Mouse (Mus musculus): ENCODE data around the gene Gm17651. TPM values are rescaled to one million over a fixed set of nuclear protein-coding genes. Genes with fewer than 3 reads are reported as not detected.

The Gm17651 gene
- polyA plus RNA-seq, 1 experiment from 2014 or later, result not detected

DNA sequence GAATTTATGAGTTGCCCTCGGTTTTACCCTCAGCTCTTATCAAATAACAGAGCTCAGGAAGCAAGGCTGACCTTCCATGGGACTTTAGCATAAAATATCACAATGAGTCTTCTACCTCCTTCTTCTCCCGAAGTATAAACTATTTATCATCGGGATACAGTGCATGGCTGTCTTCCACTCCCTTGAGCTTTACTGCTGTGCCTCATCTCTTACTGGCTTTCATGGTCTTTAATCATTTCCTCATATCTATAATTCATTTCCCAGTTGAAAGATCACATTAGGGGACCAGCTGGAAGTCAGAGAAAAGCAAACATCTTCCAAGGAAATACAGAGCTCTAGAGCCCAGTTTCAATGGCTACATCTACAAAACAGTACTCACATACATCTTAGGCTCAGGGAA is 25.5 kb downstream of the Gm17651 start:
- H3K4me2 ChIP-seq, result no peak overlapping the region
- no peaks in the 10 kb centered on the region for H3K9me3 ChIP-seq (replicated peaks)
- no peak for ATAC-seq
- H3K9ac ChIP-seq, result no peak overlapping the region
- no peak overlapping the region for H3K27ac ChIP-seq
- H3K27me3 ChIP-seq, result no peaks in the 10 kb centered on the region
- H3K4me1 ChIP-seq, result no peaks in the 10 kb centered on the region
- 85% methylated on average over 3 of the region's 3 CpGs for WGBS
- no peak overlapping the region for H3K4me3 ChIP-seq
- no peaks in the 10 kb centered on the region for H3K36me3 ChIP-seq (ENCODE audit: poor library complexity, severe bottlenecking)

DNA sequence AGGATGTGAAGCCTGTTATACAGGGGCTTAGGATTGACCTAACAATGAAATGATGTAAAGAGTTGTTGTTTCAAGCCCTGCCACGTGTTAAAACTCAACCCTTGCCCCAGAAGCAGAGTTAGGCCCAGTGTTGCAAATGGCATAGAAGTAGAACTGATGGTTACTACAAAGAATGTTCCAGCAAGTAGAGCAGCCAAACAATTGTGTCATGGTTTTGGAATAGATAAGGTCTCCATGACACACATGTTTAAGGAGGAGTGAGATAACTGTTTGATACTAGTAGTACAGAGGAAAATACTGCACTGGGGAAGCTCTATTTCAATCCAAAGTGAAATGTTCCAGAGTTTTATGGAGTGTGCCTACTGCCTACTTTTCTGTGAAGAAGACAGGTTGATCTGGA is 26.0 kb downstream of the Gm17651 start:
- H3K27ac ChIP-seq, result no peak overlapping the region
- H3K36me3 ChIP-seq (ENCODE audit: poor library complexity, severe bottlenecking), result no peaks in the 10 kb centered on the region
- H3K27me3 ChIP-seq, result no peaks in the 10 kb centered on the region
- ATAC-seq, result no peak
- no peak overlapping the region for H3K4me2 ChIP-seq
- no peaks in the 10 kb centered on the region for H3K9me3 ChIP-seq (replicated peaks)
- H3K9ac ChIP-seq, result no peak overlapping the region
- H3K4me3 ChIP-seq, result no peak overlapping the region
- no peaks in the 10 kb centered on the region for H3K4me1 ChIP-seq
- 52% methylated on average over 1 of the region's 1 CpGs for whole genome bisulfite sequencing

- Histone ChIP-seq H3K27ac (no peak overlapping the region), H3K27me3 (no peaks in the 10 kb centered on the region), H3K9me3 (replicated peaks) (no peaks in the 10 kb centered on the region), H3K36me3 (ENCODE audit: poor library complexity, severe bottlenecking) (no peaks in the 10 kb centered on the region), H3K4me1 (no peaks in the 10 kb centered on the region), H3K9ac (no peak overlapping the region), H3K4me2 (no peak overlapping the region), H3K4me3 (no peak overlapping the region)
- ATAC-seq, result no peak
- WGBS, result 86% methylated on average over 9 of the region's 9 CpGs
Measured at GRCm38 (mm10) chr3:97642001-97642400, 32.5 kb downstream of the Gm17651 start.

DNA sequence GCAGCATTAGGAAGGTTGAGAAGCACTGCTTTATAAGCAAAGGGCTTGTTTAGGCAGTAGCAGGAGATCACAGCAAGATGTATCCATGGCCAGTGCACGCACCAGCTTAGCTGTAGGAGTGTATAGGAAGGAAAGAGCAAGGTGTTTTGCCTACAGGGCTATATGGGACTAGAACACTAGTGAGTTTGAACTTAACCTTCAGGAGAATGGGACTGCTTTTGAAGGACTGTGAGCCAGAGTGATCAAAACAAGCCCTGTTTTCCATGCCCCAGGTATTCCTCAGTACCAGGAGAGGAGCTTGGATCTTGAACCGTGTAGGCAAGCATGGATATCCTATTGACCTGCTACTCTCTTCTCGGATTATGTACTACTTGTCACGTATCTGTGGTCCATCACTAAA is 33.1 kb downstream of the Gm17651 start:
- Histone ChIP-seq H3K27me3 (no peaks in the 10 kb centered on the region), H3K4me3 (no peak overlapping the region), H3K9me3 (replicated peaks) (no peaks in the 10 kb centered on the region), H3K27ac (no peak overlapping the region), H3K4me1 (no peaks in the 10 kb centered on the region), H3K9ac (no peak overlapping the region), H3K36me3 (ENCODE audit: poor library complexity, severe bottlenecking) (no peaks in the 10 kb centered on the region), H3K4me2 (no peak overlapping the region)
- 87% methylated on average over 4 of the region's 4 CpGs for WGBS
- no peak for ATAC-seq

- no peak overlapping the region for H3K27ac ChIP-seq
- 88% methylated on average over 3 of the region's 3 CpGs for WGBS
- H3K4me1 ChIP-seq, result no peaks in the 10 kb centered on the region
- no peaks in the 10 kb centered on the region for H3K36me3 ChIP-seq (ENCODE audit: poor library complexity, severe bottlenecking)
- H3K4me2 ChIP-seq, result no peak overlapping the region
- no peaks in the 10 kb centered on the region for H3K27me3 ChIP-seq
- H3K4me3 ChIP-seq, result no peak overlapping the region
- no peak for ATAC-seq
- no peaks in the 10 kb centered on the region for H3K9me3 ChIP-seq (replicated peaks)
- no peak overlapping the region for H3K9ac ChIP-seq
Measured at GRCm38 (mm10) chr3:97634288-97634761, 40.2 kb downstream of the Gm17651 start.

DNA sequence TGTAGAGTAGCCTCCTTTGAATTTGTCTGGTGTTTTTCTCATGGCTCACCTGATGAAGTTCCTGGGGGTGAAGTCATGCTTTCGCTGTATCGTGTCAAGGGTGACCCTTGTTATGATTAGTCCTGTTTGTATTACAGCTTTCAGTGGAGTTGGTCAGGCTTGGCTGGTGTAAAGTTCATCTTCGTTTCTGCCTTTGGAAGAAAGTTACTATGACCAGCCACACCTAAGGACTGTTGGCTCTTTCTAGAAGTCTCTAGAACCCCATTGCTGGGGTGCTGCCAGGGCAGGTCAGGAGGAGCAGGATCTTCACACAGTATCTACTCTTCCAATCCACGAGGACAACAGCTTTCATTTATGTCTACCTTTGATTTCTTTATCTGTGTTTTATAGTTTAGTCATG is 41.0 kb downstream of the Gm17651 start:
- no peaks in the 10 kb centered on the region for H3K27me3 ChIP-seq
- ATAC-seq, result no peak
- WGBS, result 83% methylated on average over 4 of the region's 4 CpGs

GRCm38 (mm10) chr3:97631258-97631860 is 43.1 kb downstream of the Gm17651 start:
- Histone ChIP-seq H3K36me3 (ENCODE audit: poor library complexity, severe bottlenecking) (no peaks in the 10 kb centered on the region), H3K4me2 (no peak overlapping the region), H3K27ac (no peak overlapping the region), H3K9me3 (replicated peaks) (no peaks in the 10 kb centered on the region), H3K9ac (no peak overlapping the region), H3K27me3 (no peaks in the 10 kb centered on the region), H3K4me3 (no peak overlapping the region), H3K4me1 (peaks cover 6% of the 10 kb centered on the region)
- 92% methylated on average over 8 of the region's 8 CpGs for WGBS
- no peak for ATAC-seq

More for the DNA sequence above, 41.0 kb downstream of the Gm17651 start:
- Histone ChIP-seq H3K4me2 (no peak overlapping the region), H3K9ac (no peak overlapping the region), H3K9me3 (replicated peaks) (no peaks in the 10 kb centered on the region), H3K36me3 (ENCODE audit: poor library complexity, severe bottlenecking) (no peaks in the 10 kb centered on the region), H3K27ac (no peak overlapping the region), H3K4me3 (no peak overlapping the region), H3K4me1 (peaks cover 4% of the 10 kb centered on the region)

GRCm38 (mm10) chr3:97630746-97631145 is 43.7 kb downstream of the Gm17651 start:
- H3K27me3 ChIP-seq, result no peaks in the 10 kb centered on the region
- H3K4me3 ChIP-seq, result no peak overlapping the region
- H3K9ac ChIP-seq, result no peak overlapping the region
- H3K9me3 ChIP-seq (replicated peaks), result no peaks in the 10 kb centered on the region
- no peak overlapping the region for H3K4me2 ChIP-seq
- no peaks in the 10 kb centered on the region for H3K36me3 ChIP-seq (ENCODE audit: poor library complexity, severe bottlenecking)
- no peak for ATAC-seq
- H3K4me1 ChIP-seq, result peaks cover 6% of the 10 kb centered on the region
- H3K27ac ChIP-seq, result no peak overlapping the region
- WGBS, result 93% methylated on average over 4 of the region's 4 CpGs

GRCm38 (mm10) chr3:97629941-97630340 is 44.6 kb downstream of the Gm17651 start:
- Histone ChIP-seq H3K27ac (no peak overlapping the region), H3K4me2 (no peak overlapping the region), H3K36me3 (ENCODE audit: poor library complexity, severe bottlenecking) (no peaks in the 10 kb centered on the region), H3K9ac (no peak overlapping the region), H3K4me1 (peaks cover 6% of the 10 kb centered on the region), H3K9me3 (replicated peaks) (no peaks in the 10 kb centered on the region), H3K4me3 (no peak overlapping the region), H3K27me3 (no peaks in the 10 kb centered on the region)
- no peak for ATAC-seq
- 91% methylated on average over 4 of the region's 4 CpGs for WGBS

- H3K4me2 ChIP-seq, result peak within 1 kb of the TSS; percentile 59
- no peak for ATAC-seq
Measured at GRCm38 (mm10) chr3:97628391-97629001, 46.0 kb downstream of the Gm17651 start, which contains the start of gene Fmo5. Gene Fmo5 (plus strand): TSS chr3:97628804.

DNA sequence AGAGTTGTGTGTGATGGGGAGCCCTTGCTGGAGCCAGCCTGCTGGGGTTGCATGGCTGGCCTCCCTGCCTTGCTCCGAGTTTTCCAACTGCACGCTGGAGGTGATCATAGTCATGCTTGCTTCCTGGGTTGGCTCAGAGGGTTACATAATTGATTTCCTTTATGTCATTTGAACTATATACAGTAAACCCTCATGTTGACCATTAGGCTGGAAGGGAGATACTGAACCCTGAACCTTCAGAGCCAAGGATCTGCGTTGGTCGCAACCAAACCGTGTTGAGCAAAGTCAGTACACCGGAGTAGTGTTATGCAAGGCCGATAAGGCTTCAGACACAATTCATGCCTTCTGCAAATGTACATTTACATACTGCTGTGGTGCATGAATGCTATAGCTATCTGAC is 46.6 kb downstream of the Gm17651 start:
- Histone ChIP-seq H3K9me3 (replicated peaks) (no peaks in the 10 kb centered on the region), H3K27me3 (no peaks in the 10 kb centered on the region), H3K27ac (no peak overlapping the region), H3K4me3 (no peak overlapping the region), H3K9ac (no peak overlapping the region), H3K36me3 (ENCODE audit: poor library complexity, severe bottlenecking) (no peaks in the 10 kb centered on the region), H3K4me2 (no peak overlapping the region), H3K4me1 (peaks cover 6% of the 10 kb centered on the region)
- WGBS, result 79% methylated on average over 7 of the region's 7 CpGs
- ATAC-seq, result no peak

More at GRCm38 (mm10) chr3:97628391-97629001, 46.0 kb downstream of the Gm17651 start, which contains the start of gene Fmo5:
- WGBS, result 4% methylated on average over 18 of the region's 18 CpGs
- Histone ChIP-seq H3K9ac (peak within 1 kb of the TSS; percentile 46), H3K27ac (no peak within 1 kb of the TSS), H3K4me1 (peaks cover 6% of the 10 kb centered on the region), H3K27me3 (no peaks in the 10 kb centered on the region), H3K36me3 (ENCODE audit: poor library complexity, severe bottlenecking) (no peaks in the 10 kb centered on the region), H3K4me3 (peak within 1 kb of the TSS; percentile 34), H3K9me3 (replicated peaks) (no peaks in the 10 kb centered on the region)

DNA sequence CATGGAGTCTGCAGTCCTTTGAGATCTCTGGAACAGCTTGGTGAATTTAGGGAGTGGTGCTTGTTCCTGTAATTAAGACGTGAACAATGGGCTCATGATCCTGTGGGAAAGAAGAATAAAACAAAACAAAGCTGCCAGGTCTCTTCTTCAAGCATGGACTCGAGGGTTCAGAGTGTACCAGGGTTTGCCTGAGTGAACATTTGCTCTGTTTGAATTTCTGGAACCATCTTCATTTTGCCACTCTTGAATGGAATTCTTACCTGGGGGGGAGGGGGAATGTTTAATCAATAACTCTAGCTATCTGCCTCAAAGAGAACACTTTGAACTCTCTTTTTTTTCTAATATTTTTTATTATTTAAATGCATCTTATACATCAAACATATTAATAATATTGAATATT is 49.9 kb downstream of the Gm17651 start:
- Histone ChIP-seq H3K27ac (no peak overlapping the region), H3K4me2 (no peak overlapping the region), H3K4me1 (peaks cover 6% of the 10 kb centered on the region), H3K9me3 (replicated peaks) (no peaks in the 10 kb centered on the region), H3K27me3 (no peaks in the 10 kb centered on the region), H3K4me3 (no peak overlapping the region), H3K36me3 (ENCODE audit: poor library complexity, severe bottlenecking) (no peaks in the 10 kb centered on the region), H3K9ac (no peak overlapping the region)
- 23% methylated on average over 2 of the region's 2 CpGs for WGBS
- ATAC-seq, result no peak
